Mouse (Mus musculus) small intestine, adult 2 months (tissue): ENCODE data around the gene Cpm.

Experiments used
- CTCF ChIP-seq: fragments of 200-500 bp; IDR thresholded peaks from 2 replicates; pipeline ENCODE4 v1.5.1; 2012; ENCODE audit warnings: low read depth, mild to moderate bottlenecking, control low read depth, inconsistent platforms, low read length, moderate library complexity, mixed read lengths; ENCODE audit not compliant: insufficient replicate concordance, insufficient read length; ENCODE audit errors: extremely low read depth
- POLR2A ChIP-seq: fragments of 200-500 bp; IDR thresholded peaks from 2 replicates; pipeline ENCODE4 v1.6.1; 2012; ENCODE audit warnings: low read depth, mild to moderate bottlenecking, control low read depth, inconsistent platforms, low read length, moderate library complexity

GRCm38 (mm10) chr10:117639221-117639599, 9.9 kb downstream of the Cpm start:
- TF ChIP-seq POLR2A (no peak), CTCF (no peak)
